Mouse (Mus musculus): ENCODE data around the gene Heatr5b. TPM values are rescaled to one million over a fixed set of nuclear protein-coding genes. Genes with fewer than 3 reads are reported as not detected.

The Heatr5b gene
- 10 to 100 TPM; 20.8 to 22.6 TPM for total RNA-seq (2023)

GRCm38 (mm10) chr17:78834856-78835835, at the start of gene Heatr5b, which contains the start of gene Gpatch11:
Gene Heatr5b, minus strand, starts transcription at chr17:78835364.
Gene Gpatch11, plus strand, starts transcription at chr17:78835567.

GRCm38 (mm10) chr17:78882401-78883112, 47.4 kb upstream of the Heatr5b start, which contains the start of gene Eif2ak2:
Gene Eif2ak2, minus strand, starts transcription at chr17:78882573.

GRCm38 (mm10) chr17:78737096-78737495, 98.1 kb downstream of the Heatr5b start, which contains the start of gene Strn:
Gene Strn, minus strand, starts transcription at chr17:78737196.

Other genes starting within 250 kb of the Heatr5b start
- 10 to 100 TPM; 43.1 to 44.4 TPM for gene Strn, start 98.2 kb downstream of the Heatr5b start, total RNA-seq (2023)
- 10 to 100 TPM; 19.1 to 24.5 TPM for gene Gpatch11, start 203 bp upstream of the Heatr5b start, total RNA-seq (2023)
- 10 to 100 TPM; 31.2 to 35.0 TPM for gene Eif2ak2, start 47.2 kb upstream of the Heatr5b start, total RNA-seq (2023)
- gene Sult6b1, start 71.6 kb upstream of the Heatr5b start, total RNA-seq (2023), result not detected
- gene Cebpzos, start 81.1 kb upstream of the Heatr5b start, total RNA-seq (2023), result 10 to 100 TPM in 1 of 2 experiments, 1 to 10 TPM in 1; 5.7 to 11.4 TPM
- 10 to 100 TPM; 53.3 to 54.4 TPM for gene Cebpz, start 101.7 kb upstream of the Heatr5b start, total RNA-seq (2023)
- 10 to 100 TPM; 21.7 to 24.5 TPM for gene Ndufaf7, start 101.8 kb upstream of the Heatr5b start, total RNA-seq (2023)
- gene Prkd3, start 185.5 kb upstream of the Heatr5b start, total RNA-seq (2023), result 10 to 100 TPM; 44.8 to 52.3 TPM
- gene Qpct, start 216.5 kb upstream of the Heatr5b start, total RNA-seq (2023), result 1 to 10 TPM; 6.7 to 8.3 TPM

Data from neutrophil, adult 83 days (primary cell).